Mouse (Mus musculus) midbrain, embryonic 10.5 days (tissue): ENCODE measurements around the gene Col17a1. TPM values are rescaled to one million over a fixed set of nuclear protein-coding genes. Genes with fewer than 3 reads are reported as not detected.

Experiments used
- DNase-seq: peaks from one replicate; pipeline ENCODE4 v3.0.0-alpha.2; 2017; ENCODE audit warnings: low spot score
- H3K27ac ChIP-seq: fragments of 300-500 bp; sonication (generic); replicated peaks from 2 replicates; pipeline ENCODE4 v1.5.1; 2016; ENCODE audit warnings: mild to moderate bottlenecking
- H3K27me3 ChIP-seq: fragments of 300-500 bp; sonication (generic); 2 replicates; pipeline ENCODE4 v1.6.1; 2016; ENCODE audit warnings: low read depth, mild to moderate bottlenecking; ENCODE audit not compliant: poor library complexity, severe bottlenecking
- H3K36me3 ChIP-seq: fragments of 300-500 bp; sonication (generic); 2 replicates; pipeline ENCODE4 v1.6.1; 2016; ENCODE audit warnings: mild to moderate bottlenecking, moderate library complexity
- H3K4me1 ChIP-seq: fragments of 300-500 bp; sonication (generic); 2 replicates; pipeline ENCODE4 v1.6.1; 2016
- H3K4me3 ChIP-seq: fragments of 300-500 bp; sonication (generic); 2 replicates; pipeline ENCODE4 v1.5.1; 2016; ENCODE audit warnings: mild to moderate bottlenecking, moderate library complexity
- H3K9me3 ChIP-seq: fragments of 300-500 bp; sonication (generic); replicated peaks from 2 replicates; pipeline ENCODE4 v1.6.1; 2016; ENCODE audit warnings: mild to moderate bottlenecking
- WGBS: fragments of 180-500 bp; shearing (Covaris S2); methylation state at CpG from one replicate; pipeline ENCODE4 v1.1.7; 2016; 5-methylcytosine and 5-hydroxymethylcytosine counted together
- polyA plus RNA-seq: library from polyadenylated mRNA; unstranded; fragments of >200 nt; fragmentation: Nextera tagmentation; extraction: Ambion mirVana; gene quantifications from 2 replicates; pipeline ENCODE4 v1.2.1, GENCODE M21; 2016

The Col17a1 gene
- polyA plus RNA-seq, 1 experiment from 2014 or later: 0.17 TPM

DNA sequence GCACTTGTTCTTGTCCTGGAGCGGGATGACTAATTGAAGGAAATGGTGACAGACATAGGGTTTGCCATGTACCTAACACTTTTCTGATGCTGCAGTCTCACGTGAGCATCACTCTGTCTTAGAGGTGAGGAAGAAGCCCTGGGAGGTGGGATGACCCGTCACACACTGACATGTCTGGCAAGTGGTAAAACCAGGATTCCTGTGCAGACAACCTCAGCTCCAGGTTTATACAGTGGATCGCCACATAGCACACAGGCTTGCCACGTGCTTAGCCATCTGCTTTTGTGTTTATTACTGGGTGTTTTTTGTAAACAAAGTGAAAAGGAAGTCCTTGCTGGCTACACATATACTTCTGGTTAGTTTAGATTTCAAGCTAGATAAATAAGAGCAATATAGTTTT lies 62.8 kb downstream of the Col17a1 start:
- Histone ChIP-seq H3K4me3 (no peak overlapping the region), H3K9me3 (no peaks in the 10 kb centered on the region), H3K36me3 (peaks cover 38% of the 10 kb centered on the region), H3K27me3 (no peaks in the 10 kb centered on the region), H3K4me1 (peaks cover 5% of the 10 kb centered on the region), H3K27ac (no peak overlapping the region)
- no peak for DNase-seq
- WGBS: 83% methylated on average over 5 of the region's 5 CpGs

DNA sequence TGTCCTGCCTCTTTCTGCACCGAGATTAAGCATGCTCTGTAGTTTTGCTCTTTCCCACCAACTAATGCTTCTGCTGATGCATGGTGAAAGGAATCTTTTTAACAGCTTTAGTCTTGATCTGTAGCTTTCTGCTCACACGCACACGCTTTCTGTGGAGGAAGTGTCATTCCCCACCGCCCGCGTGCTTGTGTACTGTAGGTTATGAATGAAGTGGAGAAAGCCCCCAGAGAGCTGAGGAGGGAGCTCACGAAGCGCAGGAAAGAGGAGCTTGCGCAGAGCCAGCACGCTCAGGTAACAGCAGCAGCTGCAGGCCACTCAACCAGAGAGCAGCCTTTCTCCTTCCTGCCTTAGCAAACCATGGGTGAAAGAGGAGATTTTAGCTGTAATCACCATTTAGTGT lies 64.4 kb downstream of the Col17a1 start:
- peaks cover 5% of the 10 kb centered on the region for H3K4me1 ChIP-seq
- no peak for DNase-seq
- no peak overlapping the region for H3K4me3 ChIP-seq
- WGBS: 92% methylated on average over 10 of the region's 10 CpGs
- no peaks in the 10 kb centered on the region for H3K27me3 ChIP-seq
- peaks cover 52% of the 10 kb centered on the region for H3K36me3 ChIP-seq
- no peak overlapping the region for H3K27ac ChIP-seq
- no peaks in the 10 kb centered on the region for H3K9me3 ChIP-seq

DNA sequence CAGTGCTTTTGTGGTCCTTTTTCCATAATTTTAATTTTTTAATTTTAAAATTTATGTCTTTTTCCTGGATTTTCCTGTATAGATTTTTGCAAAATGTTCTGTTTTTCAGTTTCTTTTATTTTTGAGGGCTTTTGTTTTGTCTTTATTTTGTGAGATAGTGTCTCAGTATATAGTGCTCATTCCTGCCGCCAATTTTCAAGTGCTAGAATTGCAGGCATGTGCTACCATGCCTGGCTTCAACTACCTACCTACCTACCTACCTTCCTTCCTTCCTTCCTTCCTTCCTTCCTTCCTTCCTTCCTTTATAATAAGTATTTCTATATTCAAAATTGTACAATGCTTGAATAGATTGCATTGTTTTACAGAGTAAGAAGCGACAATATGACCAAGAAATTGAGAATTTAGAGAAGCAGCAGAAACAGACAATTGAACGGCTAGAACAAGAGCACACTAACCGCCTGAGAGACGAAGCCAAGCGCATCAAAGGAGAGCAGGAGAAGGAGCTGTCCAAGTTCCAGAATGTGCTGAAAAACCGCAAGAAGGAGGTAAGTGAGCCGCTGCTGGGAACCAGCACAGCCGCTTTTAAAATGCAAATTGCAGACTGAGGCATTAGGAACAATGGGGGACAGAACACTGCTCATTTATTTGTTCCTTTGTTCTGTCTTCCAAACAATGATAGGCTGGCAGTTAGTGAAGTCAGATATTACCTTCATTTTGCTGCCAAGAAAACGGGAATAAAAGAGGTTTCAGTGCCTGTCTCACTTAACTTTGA lies 66.8 kb downstream of the Col17a1 start:
- Histone ChIP-seq H3K27ac (no peak overlapping the region), H3K4me1 (peaks cover 5% of the 10 kb centered on the region), H3K9me3 (no peaks in the 10 kb centered on the region), H3K27me3 (no peaks in the 10 kb centered on the region), H3K36me3 (peaks cover 65% of the 10 kb centered on the region), H3K4me3 (no peak overlapping the region)
- 42% methylated on average over 10 of the region's 10 CpGs for WGBS
- no peak for DNase-seq

DNA sequence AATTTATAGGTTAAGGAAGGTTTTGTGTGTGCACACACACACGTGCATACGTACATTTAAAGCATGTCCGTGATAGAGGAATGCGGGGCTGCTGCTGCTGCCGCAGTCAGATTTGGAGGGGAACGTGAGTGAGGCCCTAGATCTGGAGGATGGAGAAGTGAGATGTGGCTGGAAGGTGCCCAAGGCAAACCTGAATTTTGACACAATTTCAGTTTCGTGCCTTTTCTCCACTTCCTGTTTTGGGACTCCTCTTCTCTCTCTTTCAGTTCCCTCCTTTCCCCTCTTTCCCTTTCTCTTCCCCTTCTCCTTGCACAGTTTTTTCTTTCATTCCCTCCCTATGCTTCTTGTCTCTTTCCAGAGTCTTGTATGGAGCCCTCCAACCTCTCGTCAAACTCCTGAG lies 70.4 kb downstream of the Col17a1 start:
- Histone ChIP-seq H3K9me3 (no peaks in the 10 kb centered on the region), H3K36me3 (peaks cover 87% of the 10 kb centered on the region), H3K4me3 (no peak overlapping the region), H3K27ac (no peak overlapping the region), H3K4me1 (peaks cover 5% of the 10 kb centered on the region), H3K27me3 (no peaks in the 10 kb centered on the region)
- WGBS: 82% methylated on average over 8 of the region's 8 CpGs
- DNase-seq: no peak

DNA sequence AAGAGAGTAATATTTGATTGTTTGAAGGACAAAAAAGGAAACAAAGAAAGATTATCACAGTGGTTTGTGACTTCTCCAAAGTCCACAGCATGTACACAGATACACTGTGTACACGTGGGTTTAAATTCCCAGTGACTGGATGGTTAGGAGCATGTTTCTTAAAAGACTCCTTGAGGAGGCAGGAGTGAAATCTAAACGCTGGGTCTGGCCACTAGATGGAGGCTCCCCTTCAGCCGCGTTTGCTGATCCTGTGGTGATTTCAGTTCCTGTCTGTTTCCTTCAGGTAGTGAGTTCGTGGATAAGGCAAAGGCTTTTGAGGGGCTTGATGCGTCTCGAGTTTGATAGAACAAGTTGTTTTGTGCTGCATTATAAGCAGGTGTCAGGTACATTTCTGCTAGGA lies 78.5 kb downstream of the Col17a1 start:
- no peaks in the 10 kb centered on the region for H3K4me1 ChIP-seq
- peaks cover 66% of the 10 kb centered on the region for H3K36me3 ChIP-seq
- 58% methylated on average over 7 of the region's 7 CpGs for WGBS

DNA sequence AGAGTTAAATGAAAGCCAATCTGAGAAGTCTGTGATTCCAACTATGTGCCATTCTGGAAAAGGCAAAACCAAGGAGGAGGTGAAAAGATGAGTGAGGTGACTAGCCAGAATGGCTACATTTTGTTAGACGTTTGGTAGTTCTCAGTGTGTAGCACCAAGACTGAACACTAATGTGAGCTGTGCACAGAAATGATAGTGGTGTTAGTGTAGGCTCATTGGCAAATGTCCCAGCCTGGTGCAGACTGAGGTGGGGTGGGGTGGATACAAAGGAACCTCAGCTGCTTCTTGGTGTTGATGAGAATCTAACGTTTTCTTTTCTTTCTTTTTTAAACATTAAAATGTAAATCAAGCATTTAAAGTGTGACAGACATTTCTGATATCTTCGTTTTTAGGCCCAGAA lies 83.4 kb downstream of the Col17a1 start:
- H3K9me3 ChIP-seq: no peaks in the 10 kb centered on the region
- no peaks in the 10 kb centered on the region for H3K4me1 ChIP-seq
- 77% methylated on average over 3 of the region's 3 CpGs for WGBS
- H3K27me3 ChIP-seq: no peaks in the 10 kb centered on the region
- no peak for DNase-seq
- H3K36me3 ChIP-seq: peaks cover 29% of the 10 kb centered on the region
- no peak overlapping the region for H3K4me3 ChIP-seq
- H3K27ac ChIP-seq: no peak overlapping the region

More for the DNA sequence above, 78.5 kb downstream of the Col17a1 start:
- H3K9me3 ChIP-seq: no peaks in the 10 kb centered on the region
- no peak overlapping the region for H3K4me3 ChIP-seq
- H3K27me3 ChIP-seq: no peaks in the 10 kb centered on the region
- no peak for DNase-seq
- H3K27ac ChIP-seq: no peak overlapping the region

Other genes starting within 250 kb of the Col17a1 start
- 1.7 TPM in 2 replicates for gene Sh3pxd2a, start 227.7 kb downstream of the Col17a1 start, polyA plus RNA-seq
- gene Stn1, start 154.6 kb downstream of the Col17a1 start, polyA plus RNA-seq: 52.5 and 63.4 TPM in 2 replicates
- gene Slk, start 112.4 kb downstream of the Col17a1 start, polyA plus RNA-seq: 5.9 and 7.0 TPM in 2 replicates
- gene Sfr1, start 39.6 kb upstream of the Col17a1 start, polyA plus RNA-seq: 271 and 279 TPM in 2 replicates
- gene Gsto1, start 162.9 kb upstream of the Col17a1 start, polyA plus RNA-seq: 78.1 and 92.2 TPM in 2 replicates
- gene Gsto2, start 173.4 kb upstream of the Col17a1 start, polyA plus RNA-seq: 1.4 and 1.6 TPM in 2 replicates
- 0.06 and 0.09 TPM in 2 replicates for gene Cfap43, start 227.2 kb upstream of the Col17a1 start, polyA plus RNA-seq
- gene Itprip, start 227.2 kb upstream of the Col17a1 start, polyA plus RNA-seq: 21.7 and 22.9 TPM in 2 replicates
- gene Cfap58, start 245.6 kb upstream of the Col17a1 start, polyA plus RNA-seq: 0.07 and 0.19 TPM in 2 replicates